Mouse (Mus musculus): ENCODE data around the gene Serpina3f. TPM values are rescaled to one million over a fixed set of nuclear protein-coding genes. Genes with fewer than 3 reads are reported as not detected.

The Serpina3f gene
- polyA plus RNA-seq (2011; ENCODE audit: insufficient read depth, insufficient read length, low replicate concordance, missing spikeins), result 4.2 and 8.1 TPM in 2 replicates

- peaks cover 1% of the 10 kb centered on the region; the same call in 1 of the 2 replicates for H3K4me1 ChIP-seq (ENCODE audit: control insufficient read depth, insufficient read depth, low read length)
- H3K4me3 ChIP-seq (replicated peaks; ENCODE audit: control insufficient read depth, low read depth, low read length), result no peak within 1 kb of the TSS
- H3K27ac ChIP-seq (ENCODE audit: control insufficient read depth, insufficient read depth, low read depth, low read length, poor library complexity), result peak within 1 kb of the TSS; percentile 49; the same call in 1 of the 2 replicates
- 13% methylated on average over 1 of the region's 1 CpGs for WGBS
- TF ChIP-seq CTCF (IDR thresholded peaks at IDR 0.05; ENCODE audit: control insufficient read depth, insufficient read depth, low read length) (no peak), POLR2A (IDR thresholded peaks at IDR 0.05; ENCODE audit: borderline replicate concordance, control insufficient read depth, low read depth, low read length) (no peak)
These were observed at the start of gene Serpina3f for GRCm38 (mm10) chr12:104214445-104214753. Gene Serpina3f, plus strand, starts transcription at chr12:104214544.

GRCm38 (mm10) chr12:104174747-104175146 is 39.6 kb upstream of the Serpina3f start:
- H3K27ac ChIP-seq (ENCODE audit: control insufficient read depth, insufficient read depth, low read depth, low read length, poor library complexity), result no peak overlapping the region
- WGBS, result 17% methylated on average over 3 of the region's 3 CpGs

GRCm38 (mm10) chr12:104175636-104176035 is 38.7 kb upstream of the Serpina3f start:
- 72% methylated on average over 3 of the region's 3 CpGs for WGBS
- Histone ChIP-seq H3K27ac (ENCODE audit: control insufficient read depth, insufficient read depth, low read depth, low read length, poor library complexity) (no peak overlapping the region), H3K4me1 (ENCODE audit: control insufficient read depth, insufficient read depth, low read length) (no peaks in the 10 kb centered on the region), H3K4me3 (replicated peaks; ENCODE audit: control insufficient read depth, low read depth, low read length) (no peak overlapping the region)
- no peak for TF ChIP-seq CTCF (IDR thresholded peaks at IDR 0.05; ENCODE audit: control insufficient read depth, insufficient read depth, low read length)
- no peak for TF ChIP-seq POLR2A (IDR thresholded peaks at IDR 0.05; ENCODE audit: borderline replicate concordance, control insufficient read depth, low read depth, low read length)

More at GRCm38 (mm10) chr12:104174747-104175146, 39.6 kb upstream of the Serpina3f start:
- TF ChIP-seq CTCF (IDR thresholded peaks at IDR 0.05; ENCODE audit: control insufficient read depth, insufficient read depth, low read length), result no peak
- TF ChIP-seq POLR2A (IDR thresholded peaks at IDR 0.05; ENCODE audit: borderline replicate concordance, control insufficient read depth, low read depth, low read length), result no peak
- H3K4me1 ChIP-seq (ENCODE audit: control insufficient read depth, insufficient read depth, low read length), result no peaks in the 10 kb centered on the region
- no peak overlapping the region for H3K4me3 ChIP-seq (replicated peaks; ENCODE audit: control insufficient read depth, low read depth, low read length)

- no peak overlapping the region for H3K27ac ChIP-seq (ENCODE audit: control insufficient read depth, insufficient read depth, low read depth, low read length, poor library complexity)
- TF ChIP-seq POLR2A (IDR thresholded peaks at IDR 0.05; ENCODE audit: borderline replicate concordance, control insufficient read depth, low read depth, low read length) (no peak), CTCF (IDR thresholded peaks at IDR 0.05; ENCODE audit: control insufficient read depth, insufficient read depth, low read length) (no peak)
- H3K4me1 ChIP-seq (ENCODE audit: control insufficient read depth, insufficient read depth, low read length), result no peaks in the 10 kb centered on the region
- no peak overlapping the region for H3K4me3 ChIP-seq (replicated peaks; ENCODE audit: control insufficient read depth, low read depth, low read length)
These were observed 35.8 kb upstream of the Serpina3f start for GRCm38 (mm10) chr12:104178577-104178976.

- H3K4me3 ChIP-seq (replicated peaks; ENCODE audit: control insufficient read depth, low read depth, low read length), result no peak overlapping the region
- WGBS, result 69% methylated on average over 2 of the region's 2 CpGs
- no peak overlapping the region for H3K27ac ChIP-seq (ENCODE audit: control insufficient read depth, insufficient read depth, low read depth, low read length, poor library complexity)
- no peak for TF ChIP-seq POLR2A (IDR thresholded peaks at IDR 0.05; ENCODE audit: borderline replicate concordance, control insufficient read depth, low read depth, low read length)
- TF ChIP-seq CTCF (IDR thresholded peaks at IDR 0.05; ENCODE audit: control insufficient read depth, insufficient read depth, low read length), result no peak
- no peaks in the 10 kb centered on the region for H3K4me1 ChIP-seq (ENCODE audit: control insufficient read depth, insufficient read depth, low read length)
These were observed 35.4 kb upstream of the Serpina3f start for GRCm38 (mm10) chr12:104178987-104179386.

- 57% methylated on average over 4 of the region's 4 CpGs for WGBS
- TF ChIP-seq CTCF (IDR thresholded peaks at IDR 0.05; ENCODE audit: control insufficient read depth, insufficient read depth, low read length) (no peak), POLR2A (IDR thresholded peaks at IDR 0.05; ENCODE audit: borderline replicate concordance, control insufficient read depth, low read depth, low read length) (no peak)
These were observed 29.3 kb upstream of the Serpina3f start for GRCm38 (mm10) chr12:104185046-104185445.

GRCm38 (mm10) chr12:104186041-104186581 is 28.2 kb upstream of the Serpina3f start:
- Histone ChIP-seq H3K27ac (ENCODE audit: control insufficient read depth, insufficient read depth, low read depth, low read length, poor library complexity) (no peak overlapping the region), H3K4me1 (ENCODE audit: control insufficient read depth, insufficient read depth, low read length) (no peaks in the 10 kb centered on the region), H3K4me3 (replicated peaks; ENCODE audit: control insufficient read depth, low read depth, low read length) (no peak overlapping the region)
- 57% methylated on average over 3 of the region's 3 CpGs for WGBS
- TF ChIP-seq POLR2A (IDR thresholded peaks at IDR 0.05; ENCODE audit: borderline replicate concordance, control insufficient read depth, low read depth, low read length) (no peak), CTCF (IDR thresholded peaks at IDR 0.05; ENCODE audit: control insufficient read depth, insufficient read depth, low read length) (no peak)

More at GRCm38 (mm10) chr12:104185046-104185445, 29.3 kb upstream of the Serpina3f start:
- Histone ChIP-seq H3K27ac (ENCODE audit: control insufficient read depth, insufficient read depth, low read depth, low read length, poor library complexity) (no peak overlapping the region), H3K4me3 (replicated peaks; ENCODE audit: control insufficient read depth, low read depth, low read length) (no peak overlapping the region), H3K4me1 (ENCODE audit: control insufficient read depth, insufficient read depth, low read length) (no peaks in the 10 kb centered on the region)

- H3K4me3 ChIP-seq (replicated peaks; ENCODE audit: control insufficient read depth, low read depth, low read length), result no peak overlapping the region
- H3K27ac ChIP-seq (ENCODE audit: control insufficient read depth, insufficient read depth, low read depth, low read length, poor library complexity), result no peak overlapping the region
- H3K4me1 ChIP-seq (ENCODE audit: control insufficient read depth, insufficient read depth, low read length), result no peaks in the 10 kb centered on the region
- TF ChIP-seq POLR2A (IDR thresholded peaks at IDR 0.05; ENCODE audit: borderline replicate concordance, control insufficient read depth, low read depth, low read length) (no peak), CTCF (IDR thresholded peaks at IDR 0.05; ENCODE audit: control insufficient read depth, insufficient read depth, low read length) (no peak)
- 73% methylated on average over 2 of the region's 2 CpGs for WGBS
These were observed 25.1 kb upstream of the Serpina3f start for GRCm38 (mm10) chr12:104189246-104189645.

- no peaks in the 10 kb centered on the region for H3K4me1 ChIP-seq (ENCODE audit: control insufficient read depth, insufficient read depth, low read length)
- no peak for TF ChIP-seq POLR2A (IDR thresholded peaks at IDR 0.05; ENCODE audit: borderline replicate concordance, control insufficient read depth, low read depth, low read length)
- no peak for TF ChIP-seq CTCF (IDR thresholded peaks at IDR 0.05; ENCODE audit: control insufficient read depth, insufficient read depth, low read length)
- no peak overlapping the region for H3K4me3 ChIP-seq (replicated peaks; ENCODE audit: control insufficient read depth, low read depth, low read length)
- H3K27ac ChIP-seq (ENCODE audit: control insufficient read depth, insufficient read depth, low read depth, low read length, poor library complexity), result no peak overlapping the region
These were observed 23.5 kb upstream of the Serpina3f start for GRCm38 (mm10) chr12:104190852-104191251.
